Comparison of ENCODE assay signal across 20 mouse cellular contexts in the genomic region with DNA sequence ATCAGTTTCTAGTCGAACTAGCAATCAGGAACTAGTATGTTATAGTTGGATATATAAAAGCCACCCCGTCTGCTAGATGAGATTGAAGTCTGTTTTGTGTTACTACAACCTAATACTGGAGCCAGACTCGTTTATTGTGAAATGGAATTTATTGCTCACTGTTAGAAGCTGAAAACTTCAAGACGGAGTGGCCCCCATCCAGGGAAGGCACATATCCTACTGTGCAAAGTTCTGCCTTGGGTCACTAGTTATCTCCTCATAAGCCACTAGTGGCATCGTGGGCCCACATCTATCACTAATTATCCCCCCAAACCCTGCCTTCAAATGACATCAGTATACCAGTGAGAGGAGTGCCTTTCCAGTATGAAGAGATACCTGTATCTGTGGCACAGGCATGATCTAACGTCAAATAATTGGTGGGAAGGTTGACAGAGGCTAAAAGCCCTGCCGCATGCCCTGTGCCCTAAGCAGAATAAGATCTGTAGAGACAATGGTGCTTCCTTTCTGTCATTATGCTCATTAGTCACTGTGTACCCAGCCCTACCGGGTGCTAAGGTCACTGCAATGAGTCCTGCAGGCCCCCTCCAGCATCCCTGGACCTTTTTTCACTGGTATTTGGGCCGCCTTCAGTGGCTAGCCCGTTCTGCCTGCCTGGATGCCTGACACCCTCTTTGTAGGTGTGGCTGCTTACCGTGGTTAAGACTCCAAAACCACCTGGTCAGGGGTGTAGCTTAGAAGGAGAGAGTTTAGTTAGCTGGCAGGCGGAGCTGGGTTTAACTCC.
DNase-seq lines count a peak whose midpoint lies in the region; ATAC-seq and TF ChIP-seq lines count a peak whose summit lies in the region.
"Had no signal": no experiment of that assay in that cellular context is flagged by ENCODE, and none has a peak within 500 bp of the region (broad histone marks: within the 10 kb centered on the region; RNA-seq: fewer than 3 reads in every experiment).

No protein-coding gene starts in this region.

- no peaks in the 10 kb centered on the region; the same call in 1 of the 2 replicates for H3K4me1 ChIP-seq in liver, embryonic 15.5 days (replicated peaks)
- no peaks in the 10 kb centered on the region; the same call in 1 of the 2 replicates for H3K4me1 ChIP-seq in liver, embryonic 11.5 days (replicated peaks; ENCODE audit: control insufficient read depth, insufficient read depth, low read length)
- peaks cover 41% of the 10 kb centered on the region for H3K4me1 ChIP-seq in kidney, adult 2 months (ENCODE audit: control insufficient read depth, insufficient read depth, low read length)
- no peaks in the 10 kb centered on the region for H3K4me1 ChIP-seq in heart, embryonic 12.5 days (replicated peaks)
- H3K4me1 ChIP-seq: heart, embryonic 13.5 days had no signal

- 57% methylated on average over 12 of the region's 12 CpGs for WGBS in liver, embryonic 15.5 days (ENCODE audit: insufficient replicate concordance)
- WGBS in liver, embryonic 11.5 days = 73% methylated on average over 12 of the region's 12 CpGs
- 50% methylated on average over 12 of the region's 12 CpGs for WGBS in kidney, adult 2 months
- 80% methylated on average over 12 of the region's 12 CpGs for WGBS in heart, embryonic 12.5 days

- H3K9me3 ChIP-seq in liver, embryonic 15.5 days (replicated peaks) = no peaks in the 10 kb centered on the region
- H3K9me3 ChIP-seq in liver, embryonic 11.5 days (ENCODE audit: control insufficient read depth, low read length) = no peaks in the 10 kb centered on the region
- H3K9me3 ChIP-seq in heart, embryonic 12.5 days (replicated peaks) = no peaks in the 10 kb centered on the region
- H3K9me3 ChIP-seq: embryonic facial prominence, embryonic 15.5 days; hindbrain, embryonic 13.5 days; neural tube, embryonic 15.5 days had no signal

- TF ChIP-seq POLR2A in kidney, adult 2 months (IDR thresholded peaks at IDR 0.05; ENCODE audit: low read depth, low read length) = no peak

- no peak overlapping the region for H3K9ac ChIP-seq in liver, embryonic 15.5 days
- H3K9ac ChIP-seq in liver, embryonic 11.5 days (ENCODE audit: low read depth, low read length) = no peak overlapping the region
- H3K9ac ChIP-seq in heart, embryonic 12.5 days = no peak overlapping the region
- H3K9ac ChIP-seq: embryonic facial prominence, embryonic 15.5 days; forebrain, postnatal 0 days; heart, embryonic 13.5 days; hindbrain, embryonic 13.5 days; neural tube, embryonic 15.5 days had no signal

- no peaks in the 10 kb centered on the region for H3K27me3 ChIP-seq in liver, embryonic 15.5 days
- no peaks in the 10 kb centered on the region for H3K27me3 ChIP-seq in liver, embryonic 11.5 days (replicated peaks; ENCODE audit: control insufficient read depth, insufficient read depth, low read length)
- H3K27me3 ChIP-seq in kidney, adult 2 months (replicated peaks; ENCODE audit: control insufficient read depth, insufficient read depth, low read length) = no peaks in the 10 kb centered on the region
- H3K27me3 ChIP-seq in heart, embryonic 12.5 days (replicated peaks) = no peaks in the 10 kb centered on the region
- H3K27me3 ChIP-seq: CH12.LX; embryonic facial prominence, embryonic 15.5 days; heart, embryonic 13.5 days; hindbrain, embryonic 13.5 days; neural tube, embryonic 15.5 days had no signal

- no peak for ATAC-seq in liver, embryonic 15.5 days (ENCODE audit: insufficient read depth)
- ATAC-seq in liver, embryonic 11.5 days (replicated peaks; ENCODE audit: low FRiP score) = no peak
- ATAC-seq in heart, embryonic 12.5 days (ENCODE audit: insufficient number of reproducible peaks, low FRiP score) = no peak
- ATAC-seq: midbrain, embryonic 16.5 days had no signal

- H3K36me3 ChIP-seq in liver, embryonic 15.5 days (replicated peaks) = no peaks in the 10 kb centered on the region
- no peaks in the 10 kb centered on the region for H3K36me3 ChIP-seq in liver, embryonic 11.5 days (ENCODE audit: control insufficient read depth, insufficient read depth, low read length)
- H3K36me3 ChIP-seq in kidney, adult 2 months (ENCODE audit: control insufficient read depth, insufficient read depth, low read length) = no peaks in the 10 kb centered on the region
- peaks cover 20% of the 10 kb centered on the region for H3K36me3 ChIP-seq in heart, embryonic 12.5 days

- H3K4me2 ChIP-seq in liver, embryonic 15.5 days = 0 out of 2 replicates have a peak overlapping the region, but pooled peaks have one; percentile 7
- H3K4me2 ChIP-seq in liver, embryonic 11.5 days = no peak overlapping the region
- H3K4me2 ChIP-seq in heart, embryonic 12.5 days = no peak overlapping the region
- H3K4me2 ChIP-seq: embryonic facial prominence, embryonic 15.5 days; heart, embryonic 13.5 days; hindbrain, embryonic 13.5 days; neural tube, embryonic 15.5 days had no signal

- no peak for DNase-seq in liver, embryonic 11.5 days (ENCODE audit: low spot score)
- peak; percentile 21 for DNase-seq in kidney, adult 2 months
- peak; percentile 19 for DNase-seq in kidney, postnatal 10 days
- DNase-seq in retina, embryonic 14.5 days (ENCODE audit: low spot score) = no peak
- no peak for DNase-seq in urinary bladder, postnatal 10 days (ENCODE audit: low spot score)
- DNase-seq: adrenal gland, postnatal 25 days; cerebellum, adult 11-12 months; cerebellum, postnatal 25 days; forebrain, postnatal 0 days; gastrocnemius, adult 2 months; heart, adult 11 months; right cerebral cortex, postnatal 14 days had no signal

- no peak overlapping the region for H3K4me3 ChIP-seq in liver, embryonic 15.5 days (replicated peaks)
- no peak overlapping the region for H3K4me3 ChIP-seq in liver, embryonic 11.5 days (ENCODE audit: low read depth, low read length)
- H3K4me3 ChIP-seq in kidney, adult 2 months (ENCODE audit: insufficient read depth, low read depth, low read length) = no peak overlapping the region
- no peak overlapping the region for H3K4me3 ChIP-seq in heart, embryonic 12.5 days
- H3K4me3 ChIP-seq: embryonic facial prominence, embryonic 15.5 days; gastrocnemius, adult 2 months; heart, embryonic 13.5 days; hindbrain, embryonic 13.5 days; neural tube, embryonic 15.5 days had no signal

- no peak overlapping the region for H3K27ac ChIP-seq in liver, embryonic 15.5 days (replicated peaks)
- H3K27ac ChIP-seq in liver, embryonic 11.5 days (ENCODE audit: low read depth, low read length) = no peak overlapping the region
- peak overlapping the region; percentile 82 for H3K27ac ChIP-seq in kidney, adult 2 months (ENCODE audit: insufficient read depth, low read depth, low read length)
- no peak overlapping the region for H3K27ac ChIP-seq in heart, embryonic 12.5 days (ENCODE audit: poor library complexity, severe bottlenecking)
- H3K27ac ChIP-seq: embryonic facial prominence, embryonic 15.5 days; gastrocnemius, adult 2 months; heart, embryonic 13.5 days; hindbrain, embryonic 13.5 days; neural tube, embryonic 15.5 days had no signal

- TF ChIP-seq CTCF in kidney, adult 2 months (conservative IDR thresholded peaks at IDR 0.05; ENCODE audit: insufficient read depth, insufficient read length, low read depth, low read length) = no peak

Comparison
In these comparisons a context has a peak if more than half of its experiments do, and no peak if none do; other contexts are left out.
1. DNase-seq: peak in kidney, adult 2 months (single experiment) and kidney, postnatal 10 days (single experiment); none in liver, embryonic 11.5 days (single experiment), retina, embryonic 14.5 days (single experiment) and urinary bladder, postnatal 10 days (single experiment).